Mouse (Mus musculus): ENCODE measurements around the gene Atpaf1.

The Atpaf1 gene

GRCm38 (mm10) chr4:115784769-115785510, at the start of gene Atpaf1:
Gene Atpaf1 (plus strand): TSS chr4:115784812.
- peak; percentile 85 for DNase-seq

- no peak for DNase-seq
Observed at GRCm38 (mm10) chr4:115734867-115735266, 49.7 kb upstream of the Atpaf1 start.

DNA sequence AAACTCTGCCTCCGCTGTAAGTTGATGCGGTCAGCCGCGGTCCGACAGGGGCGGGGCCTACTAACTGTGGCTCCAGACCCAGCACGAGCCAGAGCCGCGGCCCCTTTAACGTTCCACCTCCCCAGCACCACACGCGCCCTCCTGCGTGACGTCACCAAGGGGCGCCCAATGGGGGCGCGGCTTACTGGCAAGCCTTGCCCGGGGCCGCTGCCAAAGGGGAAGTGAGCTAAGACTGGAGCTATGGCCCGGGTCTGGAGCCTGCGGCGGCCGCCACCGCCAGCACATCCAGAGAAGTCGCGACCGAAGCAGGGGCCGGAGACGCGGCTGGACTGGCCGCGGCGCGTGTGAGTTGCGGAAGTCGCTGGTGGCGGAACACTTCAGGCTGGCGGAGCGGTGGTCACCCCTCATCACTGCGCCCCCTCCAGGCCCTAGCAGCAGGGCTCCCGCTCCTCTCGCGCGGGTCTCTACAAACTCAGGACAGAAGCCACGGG, 47.0 kb upstream of the Atpaf1 start, which contains the start of gene Efcab14:
Gene Efcab14 (plus strand): TSS at position 194 of the 491 bp plus-strand sequence.
- peak; percentile 98 for DNase-seq

- no peak for DNase-seq
Observed at GRCm38 (mm10) chr4:115738481-115738985, 46.1 kb upstream of the Atpaf1 start.

DNA sequence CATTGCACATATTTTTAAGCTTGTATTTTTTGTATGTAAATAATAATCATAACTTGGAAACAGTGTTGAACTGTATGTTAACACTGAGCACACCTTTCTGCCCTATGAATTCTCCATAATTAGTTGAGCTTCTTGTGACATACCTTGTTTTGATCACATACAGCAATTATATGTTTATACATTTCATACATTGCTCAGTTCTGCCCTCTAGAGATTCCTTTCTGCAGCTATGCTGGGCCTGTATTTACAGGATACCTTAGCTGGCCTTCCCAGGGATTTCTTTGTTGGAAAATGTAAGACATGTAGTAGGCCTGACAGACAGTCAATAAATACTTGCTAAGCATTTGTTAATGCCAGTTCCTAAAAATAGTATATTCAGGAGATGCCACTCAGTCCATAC, 42.0 kb upstream of the Atpaf1 start:
- no peak for DNase-seq

DNA sequence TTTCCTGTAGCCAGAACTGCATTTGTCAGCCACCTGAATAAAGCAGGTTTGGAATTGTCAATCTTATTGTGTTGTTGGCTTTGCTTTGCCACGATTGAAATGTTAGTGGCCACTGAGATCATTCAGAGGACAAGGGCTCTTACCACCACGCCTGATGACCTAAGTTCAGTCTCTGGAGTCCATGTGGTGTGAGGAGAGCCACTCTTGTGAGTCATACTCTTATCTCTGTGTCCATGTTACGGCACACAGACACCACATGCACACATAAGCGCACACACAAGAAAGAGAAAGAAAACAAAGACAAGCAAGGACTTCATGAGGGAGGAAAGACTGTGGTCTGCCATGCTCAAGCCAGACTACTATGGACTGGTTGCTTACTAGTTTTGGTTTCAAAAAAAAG, 41.5 kb upstream of the Atpaf1 start:
- DNase-seq: no peak

- no peak for DNase-seq
Observed at GRCm38 (mm10) chr4:115748181-115748580, 36.4 kb upstream of the Atpaf1 start.

DNA sequence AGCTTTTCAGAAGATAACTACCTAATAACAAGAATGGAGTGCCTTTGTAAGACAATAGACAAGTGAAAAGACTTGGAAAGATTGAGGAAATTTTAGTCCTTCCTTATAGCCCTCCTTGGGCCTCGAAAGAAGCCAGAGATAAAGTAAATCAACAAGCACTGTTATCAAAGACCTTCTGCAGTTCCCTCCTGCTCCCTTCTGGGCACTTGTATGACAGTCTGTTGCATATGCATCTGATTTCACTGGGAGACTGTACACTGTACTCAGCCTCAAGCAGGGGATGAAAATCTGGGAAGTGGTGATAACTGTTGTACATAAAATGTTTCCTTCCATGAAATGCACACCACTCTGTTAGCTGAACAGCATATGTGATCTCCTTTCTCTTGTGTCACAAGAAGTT, 35.3 kb upstream of the Atpaf1 start:
- no peak for DNase-seq

- no peak for DNase-seq
Observed at GRCm38 (mm10) chr4:115754101-115754500, 30.5 kb upstream of the Atpaf1 start.

GRCm38 (mm10) chr4:115754851-115755250, 29.8 kb upstream of the Atpaf1 start:
- no peak for DNase-seq

GRCm38 (mm10) chr4:115761206-115761605, 23.4 kb upstream of the Atpaf1 start:
- DNase-seq: peak; percentile 17

GRCm38 (mm10) chr4:115764581-115764980, 20.0 kb upstream of the Atpaf1 start:
- no peak for DNase-seq

DNA sequence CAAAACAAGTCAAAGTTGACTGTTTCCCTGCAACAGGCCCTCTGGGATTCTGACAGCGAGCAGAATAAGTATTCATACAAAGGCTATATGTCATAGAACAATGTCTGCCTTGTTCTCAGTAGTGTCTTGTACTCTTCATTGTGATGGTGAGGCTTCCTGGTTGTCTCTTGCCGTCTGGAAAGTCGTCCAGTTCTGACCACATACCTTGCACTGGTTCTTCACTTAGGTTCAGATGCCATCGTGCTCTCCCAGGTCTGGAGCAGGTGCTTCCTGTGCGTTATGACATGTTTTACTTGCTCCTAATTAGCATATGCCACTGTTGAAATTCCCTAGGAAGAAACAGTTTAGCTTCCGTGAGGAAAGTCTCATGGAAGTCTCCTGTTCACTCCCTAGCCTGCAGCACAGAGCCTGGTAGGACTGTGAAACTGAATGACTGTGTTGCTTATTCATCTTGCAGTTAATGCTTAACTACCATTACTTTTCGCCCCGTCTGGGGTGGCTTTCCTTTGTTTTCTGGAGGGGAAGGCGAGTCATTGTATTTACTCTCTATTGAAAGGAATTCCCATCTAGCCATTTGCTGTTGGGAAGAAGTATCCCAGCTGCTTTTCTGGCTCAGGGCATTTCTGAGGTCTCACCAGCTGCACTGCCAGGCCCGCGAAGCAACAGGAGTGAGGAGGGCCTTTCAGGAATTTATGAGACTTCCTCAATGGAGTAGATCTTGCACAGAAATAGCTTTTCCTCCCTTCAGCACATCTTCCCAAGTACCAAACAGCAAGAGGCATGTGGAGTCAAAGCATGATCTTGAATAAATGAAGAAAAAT, 16.8 kb upstream of the Atpaf1 start:
- no peak for DNase-seq

DNA sequence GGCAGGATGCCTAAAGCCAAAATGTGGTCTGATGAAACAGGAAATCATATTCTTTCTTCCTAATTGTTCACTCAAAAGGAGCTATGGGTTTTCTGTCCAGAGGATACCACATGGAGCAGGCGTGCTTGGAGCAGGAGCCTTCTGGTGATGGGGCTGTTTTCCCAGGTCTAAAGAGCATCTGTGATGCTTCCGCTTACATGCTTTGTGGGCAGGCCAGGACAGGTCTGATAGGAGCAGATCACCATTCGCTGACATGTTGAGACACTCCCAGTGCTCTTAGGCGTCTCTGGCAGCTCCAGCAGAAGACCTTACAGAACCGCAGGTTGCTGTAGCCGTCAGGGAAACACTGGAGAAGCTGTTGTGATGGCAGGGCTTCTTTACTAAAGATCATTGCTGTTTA, 9.6 kb upstream of the Atpaf1 start:
- DNase-seq: no peak

GRCm38 (mm10) chr4:115777627-115778026, 7.0 kb upstream of the Atpaf1 start:
- DNase-seq: no peak

- peak; percentile 59 for DNase-seq
Observed at GRCm38 (mm10) chr4:115780269-115780668, 4.3 kb upstream of the Atpaf1 start.

DNA sequence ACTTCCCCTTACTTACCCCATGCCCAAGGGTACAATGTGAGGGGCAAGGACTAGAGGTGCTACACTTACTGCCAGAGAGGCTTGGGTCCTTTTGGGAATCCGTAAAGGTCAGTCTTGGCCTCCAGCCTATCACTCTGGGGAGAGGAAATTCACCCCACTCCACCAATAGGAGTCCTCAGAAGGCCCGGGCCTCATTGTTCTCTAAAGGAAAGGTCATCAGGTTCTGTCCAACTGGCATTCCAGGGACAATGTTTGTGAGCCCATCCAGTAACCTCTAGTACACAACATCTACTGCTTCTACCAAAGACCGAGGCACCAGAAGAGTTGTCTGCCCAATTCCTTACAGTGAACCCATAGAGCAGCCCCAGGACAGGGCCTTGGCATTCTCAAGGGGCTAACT, 3.7 kb upstream of the Atpaf1 start, which contains the start of gene Tex38:
Gene Tex38 (minus strand): TSS at position 101 of the 400 bp plus-strand sequence.
- no peak for DNase-seq

- no peak for DNase-seq
Observed at GRCm38 (mm10) chr4:115782026-115782805, 2.4 kb upstream of the Atpaf1 start.

DNA sequence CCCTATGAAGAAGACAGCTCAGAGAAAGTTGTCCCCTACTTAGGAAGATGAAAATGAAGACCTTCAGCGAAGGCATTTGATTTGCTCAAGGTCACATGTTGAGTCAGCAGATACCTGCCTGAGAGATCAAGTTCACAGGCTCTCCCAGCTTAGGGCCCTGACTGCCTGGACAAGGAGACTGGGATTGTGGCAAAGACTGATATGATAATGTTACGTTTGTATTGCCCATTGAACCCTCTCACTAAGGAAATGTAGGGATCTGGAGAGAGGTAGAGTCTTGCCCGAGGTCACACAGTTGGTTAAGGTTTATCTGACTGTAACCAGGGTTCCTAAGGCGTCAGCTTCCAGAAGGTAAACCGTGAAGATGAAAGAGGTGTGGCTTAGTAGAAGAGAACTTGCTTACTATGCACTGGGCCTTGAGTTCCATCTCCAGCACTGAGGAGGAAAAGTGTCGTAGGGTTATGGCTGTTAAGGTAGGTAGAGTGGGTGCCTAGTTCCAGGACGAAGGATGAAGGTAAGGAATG, 961 bp downstream of the Atpaf1 start:
- DNase-seq: no peak

GRCm38 (mm10) chr4:115790864-115791263, 6.3 kb downstream of the Atpaf1 start:
- DNase-seq: peak; percentile 45

DNA sequence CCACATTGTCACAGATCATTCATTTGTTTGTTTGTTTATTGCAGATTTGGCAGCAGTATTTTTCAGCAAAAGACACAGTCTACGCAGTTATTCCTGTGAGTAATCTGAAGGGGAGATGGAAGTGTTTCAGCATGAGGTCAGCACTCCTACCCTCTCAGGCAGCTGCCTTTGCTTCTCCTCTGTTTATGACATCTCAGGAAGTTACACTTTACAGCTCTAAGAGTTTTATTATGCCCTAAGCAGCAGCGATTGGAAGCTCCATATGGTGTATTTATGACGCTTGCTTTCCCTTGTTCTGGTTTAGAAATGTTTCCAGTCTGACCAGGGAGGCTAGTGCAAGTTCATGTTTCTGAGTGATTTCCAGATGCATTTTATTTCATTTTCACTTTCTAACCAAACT, 10.7 kb downstream of the Atpaf1 start:
- DNase-seq: no peak

- no peak for DNase-seq
Observed at GRCm38 (mm10) chr4:115799981-115800380, 15.4 kb downstream of the Atpaf1 start.

Measured in right cerebral cortex, adult 18-20 months (tissue).